Mouse (Mus musculus) small intestine, adult 2 months (tissue): ENCODE results near the gene Coro7.

Source experiments
- CTCF ChIP-seq: fragments of 200-500 bp; IDR thresholded peaks from 2 replicates; pipeline ENCODE4 v1.5.1; 2012; ENCODE audit warnings: low read depth, mild to moderate bottlenecking, control low read depth, inconsistent platforms, low read length, moderate library complexity, mixed read lengths; ENCODE audit not compliant: insufficient replicate concordance, insufficient read length; ENCODE audit errors: extremely low read depth
- POLR2A ChIP-seq: fragments of 200-500 bp; IDR thresholded peaks from 2 replicates; pipeline ENCODE4 v1.6.1; 2012; ENCODE audit warnings: low read depth, mild to moderate bottlenecking, control low read depth, inconsistent platforms, low read length, moderate library complexity

- TF ChIP-seq CTCF (no peak), POLR2A (no peak)
Measured at GRCm38 (mm10) chr16:4611676-4612075, 67.9 kb downstream of the Coro7 start.
